Mouse (Mus musculus) yolk sac, embryonic 10.5 days (tissue): Measurements from ENCODE around the gene Layn.

Experiments
- DNase-seq: peaks from one replicate; pipeline ENCODE4 v3.0.0-alpha.2; 2017; ENCODE audit warnings: low spot score

Layn gene

DNA sequence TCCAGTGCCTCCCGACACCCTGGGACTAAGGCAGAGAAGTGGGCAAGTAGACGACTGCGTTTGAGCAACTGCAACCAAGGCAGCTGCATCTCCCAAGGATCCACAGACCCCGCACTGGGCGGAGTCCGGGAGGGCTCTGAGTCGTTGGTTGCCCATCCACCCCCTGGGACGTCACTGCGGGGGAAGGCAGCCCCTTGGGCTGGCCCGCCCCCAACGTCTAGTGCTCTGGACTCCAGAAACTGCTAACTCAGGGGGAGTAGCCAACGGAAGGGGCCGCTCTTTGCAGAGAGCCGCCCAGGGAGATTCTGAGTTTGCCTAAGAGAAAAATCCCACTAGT, at the start of gene Layn:
Gene Layn, minus strand, starts transcription at position 116 of the 337 bp plus-strand sequence.
- DNase-seq = peak; percentile 88

DNA sequence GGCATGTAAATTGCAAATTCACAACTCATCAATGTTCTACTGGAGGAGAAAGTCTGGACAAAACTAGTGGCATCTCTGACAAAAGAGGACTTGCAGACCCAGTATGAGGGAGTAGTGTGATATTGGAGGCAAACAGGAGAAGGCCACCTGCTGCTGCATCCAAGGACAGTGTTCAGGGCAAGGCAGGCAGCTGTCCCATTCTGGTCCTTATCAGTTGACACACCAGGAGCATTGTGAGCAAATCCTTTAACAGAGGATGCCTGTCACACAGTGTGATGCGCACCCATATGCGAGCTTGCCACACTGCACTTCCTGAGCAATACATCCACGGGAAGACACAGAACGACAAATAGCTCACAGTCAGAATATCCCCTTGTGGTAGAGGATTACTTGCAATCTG, 37.9 kb upstream of the Layn start:
- no peak for DNase-seq

DNA sequence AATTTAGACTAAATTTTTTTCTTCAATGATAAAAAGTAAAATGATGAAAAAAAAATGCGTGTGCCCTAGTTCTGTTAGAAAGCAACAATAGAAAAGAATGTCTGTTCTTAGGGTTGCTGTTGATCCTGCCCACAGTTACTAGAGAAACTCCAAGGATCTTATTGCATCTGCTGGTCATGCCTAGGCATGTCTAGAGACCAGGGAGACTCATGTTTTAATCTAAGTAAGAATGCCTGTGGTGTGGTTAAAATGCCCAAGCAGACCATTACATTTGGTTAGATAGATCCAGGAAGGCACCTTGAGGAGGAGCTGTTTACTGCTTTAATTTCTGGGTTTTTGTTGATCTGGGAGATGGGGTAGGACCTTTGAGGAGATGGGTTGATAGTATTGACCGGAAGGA, 28.9 kb upstream of the Layn start:
- DNase-seq = no peak

- DNase-seq = peak; percentile 62
These were observed 27.1 kb upstream of the Layn start for GRCm38 (mm10) chr9:51103808-51104514.

DNA sequence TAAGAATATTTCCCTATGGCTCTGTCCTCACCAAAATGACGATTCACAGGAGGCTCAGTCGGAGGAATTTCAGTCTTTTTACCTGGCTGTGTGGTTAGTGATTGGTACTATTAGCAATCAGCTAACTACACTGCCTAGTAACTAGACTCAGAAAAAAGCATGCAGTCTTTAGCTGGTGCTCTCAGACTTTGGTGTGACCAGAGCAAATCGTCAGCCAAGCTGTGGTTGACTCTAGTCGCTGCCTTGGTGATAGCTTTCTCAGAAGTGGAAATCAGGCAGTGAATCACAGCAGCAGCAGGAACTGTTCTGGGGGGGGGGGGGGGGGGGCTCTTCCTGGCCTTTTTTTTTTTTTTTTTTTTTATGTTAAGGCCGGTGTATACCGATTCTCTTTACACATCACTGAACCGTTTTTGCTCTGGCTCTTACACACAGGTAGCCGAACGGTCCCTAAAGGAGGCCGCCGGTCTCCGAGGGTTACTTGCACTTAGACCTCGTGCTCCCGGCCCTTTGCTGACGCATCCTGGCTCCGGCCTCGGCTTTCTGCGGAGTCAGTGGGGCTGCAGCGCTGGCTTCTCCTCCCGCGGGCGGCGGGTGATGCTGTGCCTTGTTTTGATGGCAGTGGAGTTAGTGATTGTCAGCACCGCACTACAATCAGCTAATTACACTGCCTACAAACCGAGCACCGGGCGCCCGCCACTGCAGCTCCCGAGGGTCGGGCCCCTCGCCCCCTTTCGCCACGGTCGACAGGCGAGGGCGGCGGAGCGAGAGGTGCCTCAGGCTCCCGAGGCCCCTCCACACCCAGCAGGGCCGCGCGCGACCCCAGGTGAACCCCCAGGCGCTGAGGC, 26.3 kb upstream of the Layn start:
- peak; percentile 49 for DNase-seq

GRCm38 (mm10) chr9:51101756-51102425, 25.0 kb upstream of the Layn start, which contains the start of gene 4833427G06Rik:
4833427G06Rik (minus strand) TSS chr9:51102078.
- DNase-seq = peak; percentile 61

GRCm38 (mm10) chr9:51096306-51096705, 19.4 kb upstream of the Layn start:
- no peak for DNase-seq

DNA sequence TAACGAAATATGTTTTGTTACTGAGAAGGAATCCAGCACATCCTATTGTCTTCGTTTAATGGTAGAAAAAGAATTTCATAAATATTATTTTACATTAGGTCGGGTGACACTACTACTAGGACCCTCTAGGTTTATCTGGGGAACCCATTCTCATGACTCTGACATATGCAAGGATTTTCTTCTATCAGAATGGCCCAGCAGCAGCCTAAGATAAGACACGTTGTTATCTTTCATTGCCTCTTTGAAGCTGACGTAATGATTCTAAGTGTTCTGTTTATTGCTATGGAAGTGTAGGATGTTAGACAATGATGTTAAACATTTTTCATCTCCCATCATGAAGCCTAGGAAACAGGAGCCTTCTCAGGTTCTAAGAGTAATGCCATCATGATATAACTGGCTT, 16.8 kb upstream of the Layn start:
- DNase-seq = no peak

- DNase-seq = no peak
These were observed 4.7 kb upstream of the Layn start for GRCm38 (mm10) chr9:51081614-51082013.

DNA sequence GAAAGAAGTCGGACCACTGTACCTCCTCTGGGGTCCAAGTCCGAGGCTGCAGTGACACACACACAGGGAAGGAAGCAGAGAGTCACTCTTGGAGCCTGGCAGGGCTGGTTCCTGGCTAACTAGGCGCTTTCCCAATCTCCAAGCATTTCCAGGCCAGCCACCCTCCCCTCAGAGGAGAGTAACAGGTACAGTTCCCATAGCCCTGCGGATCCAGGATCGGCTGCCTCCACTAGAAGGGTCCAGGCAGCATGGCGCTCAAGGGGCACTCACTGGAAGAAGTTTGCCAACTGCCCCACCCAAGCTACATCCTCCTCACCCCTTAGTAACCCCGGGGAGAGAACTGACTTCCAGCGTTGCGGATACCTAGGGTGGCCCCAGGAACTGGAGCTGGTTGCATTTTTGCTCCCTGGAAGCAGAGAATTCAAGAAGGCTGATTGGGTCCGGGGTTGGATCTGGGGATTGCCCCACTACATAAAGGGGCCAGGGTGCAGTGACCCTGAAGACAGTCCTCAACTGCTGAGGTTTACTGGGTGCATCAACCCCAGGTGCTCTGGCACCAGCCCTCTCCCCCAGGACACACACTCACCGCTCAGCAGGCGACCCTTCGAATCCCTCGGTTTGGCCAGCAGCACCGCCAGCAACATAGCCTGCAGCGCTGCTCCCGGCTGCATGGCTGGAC, 455 bp downstream of the Layn start:
- peak; percentile 6 for DNase-seq

DNA sequence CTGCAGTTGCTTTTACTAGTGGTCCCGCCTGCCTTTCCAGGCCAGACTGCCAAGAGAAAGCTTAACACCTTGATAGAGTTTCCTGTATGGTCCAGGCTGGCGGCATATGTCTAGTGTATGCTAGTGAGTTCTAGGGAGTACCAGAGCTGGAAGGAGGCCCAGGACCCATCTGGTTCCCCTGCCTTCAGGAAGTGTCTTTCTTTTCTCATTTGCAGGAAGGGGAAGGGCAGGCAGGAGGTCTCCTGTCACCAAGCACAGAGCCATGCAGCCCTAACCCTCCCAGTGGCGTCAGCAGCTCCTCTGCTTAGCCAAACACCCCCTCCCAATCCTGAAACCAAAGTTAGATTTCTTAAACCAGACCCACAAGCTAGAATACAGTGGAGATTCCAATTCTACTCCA, 1.1 kb downstream of the Layn start:
- no peak for DNase-seq

- DNase-seq = no peak
These were observed 6.1 kb downstream of the Layn start for GRCm38 (mm10) chr9:51070801-51071200.

- DNase-seq = no peak
These were observed 8.7 kb downstream of the Layn start for GRCm38 (mm10) chr9:51068202-51068601.

GRCm38 (mm10) chr9:51060601-51061000, 16.3 kb downstream of the Layn start, which contains the start of gene Btg4:
Btg4 (plus strand) TSS chr9:51060901.
- no peak for DNase-seq

GRCm38 (mm10) chr9:51058951-51059521, 17.9 kb downstream of the Layn start:
- no peak for DNase-seq

GRCm38 (mm10) chr9:51056360-51057324, 20.3 kb downstream of the Layn start:
- DNase-seq = no peak

- DNase-seq = no peak
These were observed 24.7 kb downstream of the Layn start for GRCm38 (mm10) chr9:51052180-51052579.

DNA sequence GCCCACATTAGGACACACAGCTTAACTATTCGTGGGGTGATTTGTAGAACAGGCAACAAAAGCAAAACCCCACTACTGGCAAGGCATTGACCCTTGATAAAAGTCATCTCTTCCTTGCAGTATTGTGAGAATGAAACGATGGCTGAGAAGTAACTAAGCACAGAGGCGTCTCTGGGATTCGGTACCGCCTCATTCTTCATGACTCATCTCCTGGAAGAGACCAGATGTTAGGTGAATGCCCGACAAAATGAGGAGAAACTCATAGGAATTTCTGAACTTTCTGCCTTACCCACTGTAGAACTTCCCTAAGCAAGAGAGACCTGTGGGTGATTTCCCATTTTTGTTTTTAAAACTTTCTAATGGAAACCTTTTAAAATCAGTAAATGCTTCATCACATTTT, 34.8 kb downstream of the Layn start:
- DNase-seq = no peak

GRCm38 (mm10) chr9:51041491-51041980, 35.4 kb downstream of the Layn start:
- DNase-seq = no peak

DNA sequence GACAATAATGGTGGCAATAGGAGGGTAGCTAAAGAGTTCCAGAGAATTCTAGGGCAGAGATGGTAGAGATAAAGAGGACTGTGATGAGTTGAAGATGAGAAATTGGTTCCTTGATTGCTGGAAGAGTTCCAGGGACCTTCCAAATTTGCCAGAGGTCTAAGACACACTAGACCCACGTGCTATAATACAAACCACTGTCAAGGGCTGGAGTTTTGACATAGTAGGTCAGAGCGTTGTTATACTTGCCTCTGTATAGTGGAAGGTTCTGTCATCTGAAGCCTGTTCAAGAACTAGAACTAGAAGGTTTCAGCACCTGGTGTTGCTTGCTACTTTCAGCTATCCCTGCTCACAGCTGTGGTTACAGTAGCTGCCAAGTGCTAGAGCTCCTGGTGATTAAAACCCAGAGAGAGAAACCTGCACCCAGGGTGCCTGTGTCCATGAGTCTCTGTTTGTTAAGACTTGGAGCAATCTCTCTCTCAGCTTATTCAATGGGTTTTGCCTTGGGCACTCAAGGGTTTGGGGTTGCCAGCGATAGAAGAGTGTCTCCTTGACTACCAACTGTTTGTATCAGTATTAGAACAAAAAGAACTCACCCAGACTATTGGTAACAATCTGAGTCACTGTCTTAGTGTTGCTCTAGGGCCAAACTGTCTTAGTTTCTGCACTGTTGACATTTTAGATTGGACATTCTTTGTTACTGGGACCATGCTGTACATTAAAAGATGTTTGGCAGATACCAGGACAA, 43.9 kb downstream of the Layn start:
- no peak for DNase-seq
